Mouse (Mus musculus): ENCODE data around the gene Unc13b. TPM values are rescaled to one million over a fixed set of nuclear protein-coding genes. Genes with fewer than 3 reads are reported as not detected.

The Unc13b gene
- polyA plus RNA-seq, 1 experiment from 2014 or later: 3.0 TPM

DNA sequence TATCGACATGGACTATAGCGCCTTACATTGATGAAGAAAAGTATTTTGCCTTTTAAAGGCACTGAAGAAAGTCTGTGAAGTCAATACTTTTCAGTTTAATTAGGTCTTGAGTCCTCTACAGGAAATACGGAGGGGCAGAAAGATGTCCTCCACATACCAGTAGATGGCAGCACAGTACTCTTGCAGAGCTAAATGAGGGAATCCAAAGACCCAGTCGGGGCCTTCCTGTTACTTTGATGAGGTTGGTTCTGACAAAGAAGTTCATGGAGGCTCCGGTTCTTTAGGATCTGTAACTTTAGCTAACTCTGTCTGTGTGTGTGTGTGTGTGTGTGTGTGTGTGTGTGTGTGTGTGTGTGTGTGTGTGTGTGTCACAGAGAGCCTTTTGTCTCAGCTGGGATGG lies 11.5 kb upstream of the Unc13b start:
- H3K4me3 ChIP-seq (ENCODE audit: low read depth, low read length): no peak overlapping the region
- H3K36me3 ChIP-seq (ENCODE audit: insufficient read depth, low read length): no peaks in the 10 kb centered on the region
- H3K27me3 ChIP-seq (replicated peaks; ENCODE audit: insufficient read depth, low read length): no peaks in the 10 kb centered on the region
- H3K9me3 ChIP-seq (ENCODE audit: low read length): no peaks in the 10 kb centered on the region
- TF ChIP-seq CTCF (IDR thresholded peaks at IDR 0.05) (peak; percentile 93), EP300 (IDR thresholded peaks at IDR 0.05) (no peak)
- ATAC-seq (no peak), DNase-seq (ENCODE audit: low spot score) (peak; percentile 95)
- no peak overlapping the region; the same call in 1 of the 2 replicates for H3K4me2 ChIP-seq (replicated peaks; ENCODE audit: low read depth, low read length)
- H3K4me1 ChIP-seq (ENCODE audit: insufficient read depth, low read depth, low read length): peaks cover 11% of the 10 kb centered on the region; the same call in 1 of the 2 replicates
- no peak overlapping the region for H3K27ac ChIP-seq (ENCODE audit: low read length)
- 8% methylated on average over 5 of the region's 5 CpGs for WGBS
- H3K9ac ChIP-seq (replicated peaks; ENCODE audit: low read depth): no peak overlapping the region

DNA sequence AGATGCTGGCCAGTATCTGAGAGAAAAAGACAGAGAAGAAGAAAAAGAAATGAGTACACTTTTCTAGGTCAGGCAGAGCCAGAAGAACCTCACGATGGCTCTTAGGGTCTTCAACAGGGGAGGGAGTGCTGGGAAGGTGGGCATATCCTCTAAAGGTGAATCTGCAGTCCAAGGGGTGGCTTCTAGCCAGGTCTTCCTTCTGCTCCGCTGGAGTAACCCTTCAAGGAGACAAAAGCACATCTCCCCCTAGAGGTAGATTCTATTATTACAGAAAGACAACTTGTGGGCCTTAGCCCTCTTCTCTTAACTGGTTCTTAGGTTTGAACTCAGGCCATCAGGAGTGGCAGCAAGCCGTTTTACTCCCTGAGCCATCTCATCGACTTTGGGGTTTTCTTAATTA lies 6.1 kb upstream of the Unc13b start:
- DNase-seq (ENCODE audit: low spot score) (peak; percentile 84), ATAC-seq (peak; percentile 44)
- TF ChIP-seq EP300 (IDR thresholded peaks at IDR 0.05): no peak
- peak; percentile 75 for TF ChIP-seq CTCF (IDR thresholded peaks at IDR 0.05)

DNA sequence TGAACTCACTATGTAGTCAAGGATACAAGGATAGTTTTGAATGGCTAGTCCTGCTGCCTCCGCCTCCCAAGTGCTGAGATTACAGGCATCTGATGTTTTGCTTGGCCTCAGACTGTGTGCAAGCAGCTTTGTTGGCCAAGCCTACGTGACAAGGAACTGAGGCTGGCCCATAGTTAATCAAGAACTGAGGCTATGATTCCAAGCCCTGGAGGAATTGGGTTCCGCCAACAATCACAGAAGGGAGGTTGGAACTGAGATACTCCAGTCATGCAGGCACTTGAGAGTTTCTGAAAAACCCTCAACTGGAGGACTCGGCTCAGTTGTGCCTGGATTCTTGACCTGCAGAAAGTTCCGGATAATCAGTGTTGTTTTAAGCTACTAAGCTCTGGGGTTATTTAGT lies 1.1 kb upstream of the Unc13b start:
- no peak overlapping the region for H3K4me3 ChIP-seq (ENCODE audit: low read depth, low read length)
- H3K9me3 ChIP-seq (ENCODE audit: low read length): no peaks in the 10 kb centered on the region
- no peak overlapping the region for H3K9ac ChIP-seq (replicated peaks; ENCODE audit: low read depth)
- 69% methylated on average over 5 of the region's 5 CpGs for WGBS
- no peaks in the 10 kb centered on the region for H3K4me1 ChIP-seq (ENCODE audit: insufficient read depth, low read depth, low read length)
- TF ChIP-seq EP300 (IDR thresholded peaks at IDR 0.05): no peak
- TF ChIP-seq CTCF (IDR thresholded peaks at IDR 0.05): no peak
- DNase-seq (ENCODE audit: low spot score) (no peak), ATAC-seq (no peak)
- no peak overlapping the region for H3K4me2 ChIP-seq (replicated peaks; ENCODE audit: low read depth, low read length)
- 0 out of 2 replicates have a peak, but pooled peaks cover 5% of the 10 kb centered on the region for H3K27me3 ChIP-seq (replicated peaks; ENCODE audit: insufficient read depth, low read length)
- H3K36me3 ChIP-seq (ENCODE audit: insufficient read depth, low read length): no peaks in the 10 kb centered on the region
- no peak overlapping the region for H3K27ac ChIP-seq (ENCODE audit: low read length)

More for the DNA sequence above, 6.1 kb upstream of the Unc13b start:
- Histone ChIP-seq H3K9ac (replicated peaks; ENCODE audit: low read depth) (no peak overlapping the region), H3K36me3 (ENCODE audit: insufficient read depth, low read length) (no peaks in the 10 kb centered on the region), H3K4me1 (ENCODE audit: insufficient read depth, low read depth, low read length) (no peaks in the 10 kb centered on the region), H3K9me3 (ENCODE audit: low read length) (no peaks in the 10 kb centered on the region), H3K4me2 (replicated peaks; ENCODE audit: low read depth, low read length) (no peak overlapping the region), H3K27ac (ENCODE audit: low read length) (no peak overlapping the region), H3K4me3 (ENCODE audit: low read depth, low read length) (no peak overlapping the region), H3K27me3 (replicated peaks; ENCODE audit: insufficient read depth, low read length) (no peaks in the 10 kb centered on the region)
- WGBS: 11% methylated on average over 4 of the region's 4 CpGs

DNA sequence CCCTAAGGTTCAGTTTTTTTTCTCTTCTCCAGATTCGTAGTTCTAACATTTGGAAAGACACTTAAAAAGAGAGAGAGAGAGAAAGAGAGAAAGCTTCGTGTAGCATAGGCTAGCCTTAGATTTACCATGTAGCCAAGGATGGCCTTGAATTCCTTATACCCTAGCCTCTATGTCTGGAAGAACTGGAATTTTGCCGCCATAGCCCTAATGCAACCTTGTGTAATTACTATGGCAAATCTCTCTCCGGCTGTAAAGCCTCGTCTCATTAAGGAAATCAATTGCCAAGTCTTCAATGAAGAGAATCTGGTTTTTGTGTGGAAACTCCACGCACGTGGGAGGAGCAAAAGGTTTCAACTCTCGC lies 381 bp upstream of the Unc13b start:
- Histone ChIP-seq H3K9ac (replicated peaks; ENCODE audit: low read depth) (no peak overlapping the region), H3K4me1 (ENCODE audit: insufficient read depth, low read depth, low read length) (no peaks in the 10 kb centered on the region), H3K36me3 (ENCODE audit: insufficient read depth, low read length) (no peaks in the 10 kb centered on the region), H3K4me3 (ENCODE audit: low read depth, low read length) (peak overlapping the region; percentile 68; the same call in 1 of the 2 replicates), H3K9me3 (ENCODE audit: low read length) (no peaks in the 10 kb centered on the region), H3K4me2 (replicated peaks; ENCODE audit: low read depth, low read length) (peak overlapping the region; percentile 77), H3K27ac (ENCODE audit: low read length) (no peak overlapping the region), H3K27me3 (replicated peaks; ENCODE audit: insufficient read depth, low read length) (0 out of 2 replicates have a peak, but pooled peaks cover 5% of the 10 kb centered on the region)
- no peak for TF ChIP-seq EP300 (IDR thresholded peaks at IDR 0.05)
- ATAC-seq (no peak), DNase-seq (ENCODE audit: low spot score) (no peak)
- WGBS: 20% methylated on average over 8 of the region's 8 CpGs

DNA sequence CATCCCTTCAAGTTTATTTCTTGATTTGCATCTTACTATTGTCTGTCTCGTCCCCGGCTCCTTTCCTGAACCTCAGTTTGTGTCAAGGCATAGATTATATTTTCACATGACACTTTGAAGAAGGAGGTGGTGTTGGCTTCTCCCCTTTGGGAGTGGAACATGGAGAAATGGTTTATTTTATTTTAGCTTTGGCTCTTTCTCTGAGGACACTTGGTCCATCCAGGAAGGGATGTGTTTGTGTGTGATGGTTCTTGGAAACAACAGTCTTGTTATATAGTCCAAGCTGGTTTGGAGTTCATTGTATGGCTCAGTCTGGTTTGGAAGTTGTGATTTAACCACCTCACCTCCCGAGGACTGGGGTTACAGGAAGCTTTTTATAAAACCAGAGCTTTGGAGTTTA lies 944 bp downstream of the Unc13b start:
- no peak for TF ChIP-seq CTCF (IDR thresholded peaks at IDR 0.05)
- TF ChIP-seq EP300 (IDR thresholded peaks at IDR 0.05): no peak
- WGBS: 29% methylated on average over 3 of the region's 3 CpGs
- Histone ChIP-seq H3K4me1 (ENCODE audit: insufficient read depth, low read depth, low read length) (no peaks in the 10 kb centered on the region), H3K9me3 (ENCODE audit: low read length) (no peaks in the 10 kb centered on the region), H3K9ac (replicated peaks; ENCODE audit: low read depth) (0 out of 2 replicates have a peak overlapping the region, but pooled peaks have one; percentile 62), H3K4me3 (ENCODE audit: low read depth, low read length) (peak overlapping the region; percentile 68), H3K27ac (ENCODE audit: low read length) (no peak overlapping the region), H3K27me3 (replicated peaks; ENCODE audit: insufficient read depth, low read length) (0 out of 2 replicates have a peak, but pooled peaks cover 5% of the 10 kb centered on the region), H3K36me3 (ENCODE audit: insufficient read depth, low read length) (no peaks in the 10 kb centered on the region), H3K4me2 (replicated peaks; ENCODE audit: low read depth, low read length) (peak overlapping the region; percentile 77)
- DNase-seq (ENCODE audit: low spot score) (no peak), ATAC-seq (no peak)

DNA sequence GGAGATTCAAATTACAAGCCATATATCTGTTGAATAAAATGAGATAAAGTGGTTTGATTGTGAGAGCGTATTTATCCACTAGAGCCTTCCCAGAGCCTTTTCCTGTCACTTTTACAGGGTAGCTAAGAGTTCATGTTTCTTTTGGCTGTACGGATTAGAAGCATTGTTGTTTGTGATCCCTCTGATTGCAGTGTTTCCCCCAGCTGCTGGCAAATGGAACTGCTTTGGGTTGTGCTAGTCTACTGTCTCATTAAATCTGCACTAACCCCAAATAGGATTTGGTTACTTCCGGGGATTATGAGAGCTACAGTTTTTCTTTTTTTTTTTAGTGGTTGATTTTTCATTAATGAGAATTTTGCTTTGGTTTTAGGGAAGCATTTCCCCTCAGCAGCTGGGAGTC lies 1.5 kb downstream of the Unc13b start:
- H3K4me2 ChIP-seq (replicated peaks; ENCODE audit: low read depth, low read length): no peak overlapping the region
- WGBS: 48% methylated on average over 3 of the region's 3 CpGs
- H3K36me3 ChIP-seq (ENCODE audit: insufficient read depth, low read length): no peaks in the 10 kb centered on the region
- no peak overlapping the region for H3K9ac ChIP-seq (replicated peaks; ENCODE audit: low read depth)
- no peaks in the 10 kb centered on the region for H3K9me3 ChIP-seq (ENCODE audit: low read length)
- H3K27ac ChIP-seq (ENCODE audit: low read length): no peak overlapping the region
- H3K4me3 ChIP-seq (ENCODE audit: low read depth, low read length): no peak overlapping the region
- H3K4me1 ChIP-seq (ENCODE audit: insufficient read depth, low read depth, low read length): no peaks in the 10 kb centered on the region
- H3K27me3 ChIP-seq (replicated peaks; ENCODE audit: insufficient read depth, low read length): 0 out of 2 replicates have a peak, but pooled peaks cover 5% of the 10 kb centered on the region
- ATAC-seq (no peak), DNase-seq (ENCODE audit: low spot score) (no peak)
- TF ChIP-seq CTCF (IDR thresholded peaks at IDR 0.05) (peak; percentile 10; the same call in 1 of the 2 replicates), EP300 (IDR thresholded peaks at IDR 0.05) (no peak)

DNA sequence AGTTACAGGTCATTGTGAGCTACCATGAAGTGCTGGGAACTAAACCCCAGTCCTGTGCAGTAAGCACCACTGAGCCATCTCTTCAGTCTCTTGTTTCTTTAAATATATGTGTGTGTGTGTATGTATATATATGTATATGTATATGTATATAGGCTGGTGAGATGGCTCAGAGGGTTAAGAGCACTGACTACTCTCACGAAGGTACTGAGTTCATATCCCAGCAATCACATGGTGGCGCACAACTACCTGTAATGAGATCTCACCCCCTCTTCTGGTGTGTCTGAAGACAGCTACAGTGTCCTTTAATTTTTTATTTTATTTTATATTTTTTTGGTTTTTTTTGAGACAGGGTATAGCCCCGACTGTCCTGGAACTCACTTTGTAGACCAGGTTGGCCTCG lies 6.7 kb downstream of the Unc13b start:
- H3K4me3 ChIP-seq (ENCODE audit: low read depth, low read length): no peak overlapping the region
- DNase-seq (ENCODE audit: low spot score) (no peak), ATAC-seq (no peak)
- WGBS: 94% methylated on average over 4 of the region's 4 CpGs
- no peaks in the 10 kb centered on the region for H3K4me1 ChIP-seq (ENCODE audit: insufficient read depth, low read depth, low read length)
- no peak overlapping the region for H3K4me2 ChIP-seq (replicated peaks; ENCODE audit: low read depth, low read length)
- no peaks in the 10 kb centered on the region for H3K9me3 ChIP-seq (ENCODE audit: low read length)
- H3K9ac ChIP-seq (replicated peaks; ENCODE audit: low read depth): no peak overlapping the region
- no peaks in the 10 kb centered on the region for H3K36me3 ChIP-seq (ENCODE audit: insufficient read depth, low read length)
- TF ChIP-seq EP300 (IDR thresholded peaks at IDR 0.05): no peak
- no peak for TF ChIP-seq CTCF (IDR thresholded peaks at IDR 0.05)
- H3K27ac ChIP-seq (ENCODE audit: low read length): no peak overlapping the region
- no peaks in the 10 kb centered on the region for H3K27me3 ChIP-seq (replicated peaks; ENCODE audit: insufficient read depth, low read length)

All from lung, postnatal 0 days (tissue).